Mouse (Mus musculus) ES-Bruce4 (cell line): ENCODE results near the gene Unkl. TPM values are rescaled to one million over a fixed set of nuclear protein-coding genes. Genes with fewer than 3 reads are reported as not detected.
"Not testable (repeated sequence)": the region's sequence is repeated elsewhere in the genome, so short reads cannot be mapped to it uniquely, and the experiment has no call there.

Experiments
- H3K27ac ChIP-seq: 2 replicates; pipeline ENCODE4 v1.5.1; 2012; ENCODE audit warnings: low read length, inconsistent platforms; ENCODE audit not compliant: insufficient read depth
- H3K27me3 ChIP-seq: 2 replicates; pipeline ENCODE4 v1.6.1; 2012; ENCODE audit warnings: mild to moderate bottlenecking, low read length, inconsistent platforms; ENCODE audit not compliant: control insufficient read depth, poor library complexity, insufficient read depth, severe bottlenecking
- H3K36me3 ChIP-seq: 2 replicates; pipeline ENCODE4 v1.6.1; 2012; ENCODE audit warnings: inconsistent platforms, mild to moderate bottlenecking, low read length, moderate library complexity; ENCODE audit not compliant: control insufficient read depth, poor library complexity, insufficient read depth, severe bottlenecking
- H3K4me1 ChIP-seq: one replicate; pipeline ENCODE4 v1.8.1; 2011; ENCODE audit warnings: low read length; ENCODE audit not compliant: control insufficient read depth, insufficient read depth
- H3K4me3 ChIP-seq: 2 replicates; pipeline ENCODE4 v1.5.1; 2011; ENCODE audit warnings: low read depth, mild to moderate bottlenecking, low read length
- H3K9ac ChIP-seq: 2 replicates; pipeline ENCODE4 v1.6.1; 2012; ENCODE audit warnings: low read depth, mild to moderate bottlenecking, inconsistent platforms; ENCODE audit not compliant: poor library complexity, severe bottlenecking
- H3K9me3 ChIP-seq: replicated peaks from 2 replicates; pipeline ENCODE4 v1.6.1; 2012; ENCODE audit warnings: mild to moderate bottlenecking, low read length, inconsistent platforms; ENCODE audit not compliant: control insufficient read depth, poor library complexity, insufficient read depth, severe bottlenecking
- CTCF ChIP-seq: IDR thresholded peaks from one replicate; pipeline ENCODE4 v1.8.1; 2011; ENCODE audit warnings: low read depth, low read length
- EP300 ChIP-seq: IDR thresholded peaks from 2 replicates; pipeline ENCODE4 v1.6.1; 2011; ENCODE audit warnings: low read depth, low read length; ENCODE audit not compliant: insufficient read depth
- POLR2A ChIP-seq: IDR thresholded peaks from one replicate; pipeline ENCODE4 v1.8.1; 2011; ENCODE audit warnings: low read length; ENCODE audit not compliant: insufficient read depth
- polyA plus RNA-seq: library from polyadenylated mRNA; stranded (reverse); fragments of >200 nt; gene quantifications from 2 replicates; pipeline ENCODE4 v1.2.4, GENCODE M21; 2011; ENCODE audit warnings: low read depth; ENCODE audit not compliant: missing spikeins, insufficient read depth, insufficient read length

The Unkl gene
- polyA plus RNA-seq, 1 experiment = 22.9 TPM

- TF ChIP-seq EP300 (no peak), POLR2A (no peak), CTCF (no peak)
- H3K27me3 ChIP-seq = no peaks in the 10 kb centered on the region
- no peaks in the 10 kb centered on the region for H3K36me3 ChIP-seq
- no peaks in the 10 kb centered on the region for H3K9me3 ChIP-seq
- H3K4me3 ChIP-seq = peak overlapping the region; percentile 77
- H3K9ac ChIP-seq = peak overlapping the region; percentile 60
- H3K27ac ChIP-seq = peak overlapping the region; percentile 45; the same call in 1 of the 2 replicates
- H3K4me1 ChIP-seq = peaks cover 2% of the 10 kb centered on the region
Observed at GRCm38 (mm10) chr17:25222951-25223601, 34.9 kb downstream of the Unkl start.

DNA sequence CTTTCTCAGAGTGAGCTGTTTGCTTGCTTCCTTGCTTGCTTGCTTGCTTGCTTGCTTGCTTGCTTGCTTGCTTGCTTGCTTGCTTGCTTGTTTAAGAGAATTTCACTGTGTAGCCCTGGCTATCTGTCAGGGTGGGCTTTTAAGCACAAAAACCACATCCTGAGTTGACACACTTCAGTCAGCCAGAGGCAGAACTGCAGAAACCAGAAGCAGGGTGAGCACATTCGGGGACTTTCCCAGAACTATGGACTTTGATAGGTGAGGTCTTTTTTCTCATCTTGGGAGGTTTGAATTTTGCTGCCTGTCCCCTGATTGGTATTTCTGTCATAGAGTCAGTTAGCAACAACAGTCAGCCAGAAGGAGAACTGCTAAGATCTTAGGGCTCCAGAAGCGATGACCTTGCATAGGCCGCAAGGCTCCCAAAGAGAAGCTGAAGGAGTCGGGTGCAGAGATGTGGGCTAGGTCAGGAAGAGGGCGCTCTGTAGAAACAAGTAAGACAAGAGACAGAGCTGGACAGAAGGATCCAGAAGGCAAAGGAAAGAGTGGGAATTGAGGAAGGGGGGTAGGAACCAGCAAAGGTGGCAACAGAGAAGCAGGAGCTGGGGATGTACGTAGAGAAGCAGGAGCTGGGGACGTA lies 36.5 kb downstream of the Unkl start:
- no peak overlapping the region for H3K27ac ChIP-seq
- H3K4me3 ChIP-seq = no peak overlapping the region
- H3K27me3 ChIP-seq = no peaks in the 10 kb centered on the region
- TF ChIP-seq CTCF = no peak
- no peak for TF ChIP-seq EP300
- TF ChIP-seq POLR2A = no peak
- no peak overlapping the region for H3K9ac ChIP-seq
- H3K36me3 ChIP-seq = peaks cover 4% of the 10 kb centered on the region; the same call in 1 of the 2 replicates
- peaks cover 2% of the 10 kb centered on the region for H3K4me1 ChIP-seq
- H3K9me3 ChIP-seq = no peaks in the 10 kb centered on the region

- no peaks in the 10 kb centered on the region for H3K9me3 ChIP-seq
- H3K27me3 ChIP-seq = no peaks in the 10 kb centered on the region
- H3K9ac ChIP-seq = no peak overlapping the region
- TF ChIP-seq CTCF = no peak
- TF ChIP-seq EP300 = no peak
- no peak for TF ChIP-seq POLR2A
- H3K27ac ChIP-seq = no peak overlapping the region
- no peak overlapping the region for H3K4me3 ChIP-seq
- peaks cover 7% of the 10 kb centered on the region; the same call in 1 of the 2 replicates for H3K36me3 ChIP-seq
- peaks cover 2% of the 10 kb centered on the region for H3K4me1 ChIP-seq
Observed at GRCm38 (mm10) chr17:25225659-25226058, 37.5 kb downstream of the Unkl start.

GRCm38 (mm10) chr17:25227991-25228390 lies 39.8 kb downstream of the Unkl start:
- no peaks in the 10 kb centered on the region for H3K9me3 ChIP-seq
- peaks cover 12% of the 10 kb centered on the region for H3K36me3 ChIP-seq
- peaks cover 2% of the 10 kb centered on the region for H3K4me1 ChIP-seq
- H3K9ac ChIP-seq = no peak overlapping the region
- H3K27ac ChIP-seq = no peak overlapping the region
- no peak overlapping the region for H3K4me3 ChIP-seq
- TF ChIP-seq POLR2A (no peak), EP300 (no peak), CTCF (no peak)
- no peaks in the 10 kb centered on the region for H3K27me3 ChIP-seq

DNA sequence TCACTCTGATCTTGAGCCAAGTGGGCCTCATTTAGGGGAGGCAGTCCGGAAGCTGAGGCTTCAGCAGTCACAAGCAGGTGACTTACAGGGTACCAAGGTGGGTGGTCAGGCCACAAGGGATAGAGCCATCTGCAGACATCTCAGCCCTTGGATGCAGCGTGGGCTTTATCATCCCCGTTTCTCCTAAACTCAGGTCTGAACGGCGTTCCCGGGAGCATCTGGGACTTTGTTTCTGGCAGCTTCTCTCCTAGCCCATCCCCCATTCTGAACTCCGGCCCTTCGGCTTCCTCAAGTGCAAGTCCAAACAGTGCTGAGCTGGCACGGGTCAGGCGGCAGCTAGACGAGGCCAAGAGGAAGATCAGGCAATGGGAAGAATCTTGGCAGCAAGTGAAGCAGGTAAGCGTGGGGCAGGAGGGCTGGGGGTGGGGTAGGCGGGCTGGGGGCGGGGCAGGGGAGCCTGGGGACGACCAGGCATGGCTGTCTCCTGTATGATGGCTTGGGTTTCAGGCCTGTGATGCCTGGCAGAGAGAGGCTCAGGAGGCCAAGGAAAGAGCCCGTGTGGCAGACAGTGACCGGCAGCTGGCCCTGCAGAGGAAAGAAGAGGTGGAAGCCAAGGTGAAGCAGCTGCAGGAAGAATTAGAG lies 41.9 kb downstream of the Unkl start:
- peaks cover 17% of the 10 kb centered on the region for H3K36me3 ChIP-seq
- not testable (repeated sequence) for H3K9me3 ChIP-seq, H3K9ac ChIP-seq, H3K27ac ChIP-seq, H3K27me3 ChIP-seq, H3K4me3 ChIP-seq, H3K4me1 ChIP-seq

DNA sequence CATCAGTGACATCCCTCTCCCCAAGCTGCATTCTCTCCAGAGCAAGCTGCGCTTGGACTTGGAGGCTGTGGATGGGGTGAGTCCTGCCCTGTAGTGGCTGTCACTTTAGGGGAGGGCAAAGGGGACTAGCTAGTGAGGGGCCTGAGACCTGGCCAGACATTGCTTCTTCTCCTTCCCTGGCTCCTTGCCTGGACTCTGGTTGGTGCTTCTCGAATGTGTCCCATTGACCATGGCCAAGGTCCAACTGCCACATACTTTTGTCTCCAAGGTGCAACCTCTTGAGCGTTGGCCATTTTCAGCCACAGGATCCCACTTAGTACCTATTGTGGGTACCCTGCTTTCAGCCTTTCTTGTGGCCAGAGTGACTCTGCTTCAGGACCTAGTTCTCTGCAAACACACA lies 42.5 kb downstream of the Unkl start:
- H3K9me3 ChIP-seq = no peaks in the 10 kb centered on the region
- H3K4me3 ChIP-seq = no peak overlapping the region
- no peak overlapping the region for H3K9ac ChIP-seq
- no peak overlapping the region for H3K27ac ChIP-seq
- H3K4me1 ChIP-seq = no peaks in the 10 kb centered on the region
- H3K36me3 ChIP-seq = peaks cover 17% of the 10 kb centered on the region
- no peak for TF ChIP-seq CTCF
- TF ChIP-seq POLR2A = no peak
- H3K27me3 ChIP-seq = no peaks in the 10 kb centered on the region

DNA sequence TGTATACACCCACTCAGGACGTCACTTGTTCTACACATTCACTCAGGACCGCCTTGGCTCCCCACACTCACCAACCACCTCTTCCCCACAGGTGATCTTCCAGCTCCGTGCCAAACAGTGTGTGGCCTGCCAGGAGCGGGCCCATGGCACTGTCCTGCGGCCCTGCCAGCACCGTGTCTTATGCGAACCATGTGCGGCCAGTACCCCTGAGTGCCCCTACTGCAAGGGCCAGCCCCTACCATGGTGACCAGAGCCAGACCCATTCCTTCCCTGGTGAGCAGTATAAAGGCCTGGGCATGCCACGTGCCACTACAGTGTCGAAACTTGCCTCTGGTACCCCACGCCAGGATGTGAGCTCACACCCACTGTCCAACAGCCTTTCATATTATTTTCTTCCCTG lies 43.4 kb downstream of the Unkl start:
- H3K36me3 ChIP-seq = peaks cover 17% of the 10 kb centered on the region
- not testable (repeated sequence) for H3K27ac ChIP-seq, H3K9me3 ChIP-seq, H3K4me1 ChIP-seq, H3K4me3 ChIP-seq, H3K27me3 ChIP-seq, H3K9ac ChIP-seq
